Mouse (Mus musculus): Measurements from ENCODE around the gene Brsk1. TPM values are rescaled to one million over a fixed set of nuclear protein-coding genes. Genes with fewer than 3 reads are reported as not detected.

Brsk1 gene
- total RNA-seq, 2 experiments from 2014 or later, result not detected

- no peak for ATAC-seq (replicated peaks; ENCODE audit: low FRiP score, poor library complexity, severe bottlenecking)
Observed at GRCm38 (mm10) chr7:4764946-4765710, 74.7 kb downstream of the Brsk1 start.

Other genes with a start within 250 kb of the Brsk1 start
- 0.77 and 3.6 TPM in 2 replicates for gene Rdh13, start 245.0 kb upstream of the Brsk1 start, total RNA-seq (2015; ENCODE audit: low replicate concordance)
- 2.6 and 3.5 TPM in 2 replicates for gene Rdh13, start 245.0 kb upstream of the Brsk1 start, total RNA-seq (2017; ENCODE audit: low replicate concordance)
- gene Eps8l1, start 229.9 kb upstream of the Brsk1 start, total RNA-seq (2015; ENCODE audit: low replicate concordance), result 17.1 and 19.4 TPM in 2 replicates
- gene Eps8l1, start 229.9 kb upstream of the Brsk1 start, total RNA-seq (2017; ENCODE audit: low replicate concordance), result 36.6 and 47.0 TPM in 2 replicates
- 37.2 and 45.3 TPM in 2 replicates for gene Ppp1r12c, start 188.9 kb upstream of the Brsk1 start, total RNA-seq (2015; ENCODE audit: low replicate concordance)
- 41.3 and 52.0 TPM in 2 replicates for gene Ppp1r12c, start 188.9 kb upstream of the Brsk1 start, total RNA-seq (2017; ENCODE audit: low replicate concordance)
- 1.3 TPM in 1 of 2 replicates, not detected in the other for gene Tnnt1, start 174.2 kb upstream of the Brsk1 start, total RNA-seq (2015; ENCODE audit: low replicate concordance)
- 3.8 and 7.2 TPM in 2 replicates for gene Tnnt1, start 174.2 kb upstream of the Brsk1 start, total RNA-seq (2017; ENCODE audit: low replicate concordance)
- not detected in 2 replicates for gene Tnni3, start 166.4 kb upstream of the Brsk1 start, total RNA-seq (2015; ENCODE audit: low replicate concordance)
- not detected in 2 replicates for gene Tnni3, start 166.4 kb upstream of the Brsk1 start, total RNA-seq (2017; ENCODE audit: low replicate concordance)
- gene Dnaaf3, start 158.2 kb upstream of the Brsk1 start, total RNA-seq (2015; ENCODE audit: low replicate concordance), result 1.2 TPM in 1 of 2 replicates, not detected in the other
- gene Dnaaf3, start 158.2 kb upstream of the Brsk1 start, total RNA-seq (2017; ENCODE audit: low replicate concordance), result 0.28 TPM in 1 of 2 replicates, not detected in the other
- 1.7 TPM in 1 of 2 replicates, not detected in the other for gene Syt5, start 143.1 kb upstream of the Brsk1 start, total RNA-seq (2015; ENCODE audit: low replicate concordance)
- gene Syt5, start 143.1 kb upstream of the Brsk1 start, total RNA-seq (2017; ENCODE audit: low replicate concordance), result not detected in 2 replicates
- 0.96 TPM in 1 of 2 replicates, not detected in the other for gene Ptprh, start 86.6 kb upstream of the Brsk1 start, total RNA-seq (2015; ENCODE audit: low replicate concordance)
- gene Ptprh, start 86.6 kb upstream of the Brsk1 start, total RNA-seq (2017; ENCODE audit: low replicate concordance), result 1.4 and 1.7 TPM in 2 replicates
- 37.3 and 72.3 TPM in 2 replicates for gene Tmem86b, start 59.2 kb upstream of the Brsk1 start, total RNA-seq (2015; ENCODE audit: low replicate concordance)
- gene Tmem86b, start 59.2 kb upstream of the Brsk1 start, total RNA-seq (2017; ENCODE audit: low replicate concordance), result 53.4 and 88.6 TPM in 2 replicates
- 31.6 and 45.3 TPM in 2 replicates for gene Ppp6r1, start 31.6 kb upstream of the Brsk1 start, total RNA-seq (2015; ENCODE audit: low replicate concordance)
- 37.3 and 47.0 TPM in 2 replicates for gene Ppp6r1, start 31.6 kb upstream of the Brsk1 start, total RNA-seq (2017; ENCODE audit: low replicate concordance)
- 5.0 and 8.3 TPM in 2 replicates for gene Hspbp1, start 5.5 kb upstream of the Brsk1 start, total RNA-seq (2015; ENCODE audit: low replicate concordance)
- gene Hspbp1, start 5.5 kb upstream of the Brsk1 start, total RNA-seq (2017; ENCODE audit: low replicate concordance), result 3.1 and 9.1 TPM in 2 replicates
- gene Tmem150b, start 34.6 kb downstream of the Brsk1 start, total RNA-seq (2015; ENCODE audit: low replicate concordance), result 1.7 and 6.7 TPM in 2 replicates
- 2.1 and 2.7 TPM in 2 replicates for gene Tmem150b, start 34.6 kb downstream of the Brsk1 start, total RNA-seq (2017; ENCODE audit: low replicate concordance)
- gene Kmt5c, start 49.5 kb downstream of the Brsk1 start, total RNA-seq (2015; ENCODE audit: low replicate concordance), result 11.3 and 15.9 TPM in 2 replicates
- gene Kmt5c, start 49.5 kb downstream of the Brsk1 start, total RNA-seq (2017; ENCODE audit: low replicate concordance), result 32.0 and 42.2 TPM in 2 replicates
- gene Cox6b2, start 62.5 kb downstream of the Brsk1 start, total RNA-seq (2015; ENCODE audit: low replicate concordance), result 33.2 and 44.4 TPM in 2 replicates
- 18.8 and 22.3 TPM in 2 replicates for gene Cox6b2, start 62.5 kb downstream of the Brsk1 start, total RNA-seq (2017; ENCODE audit: low replicate concordance)
- not detected in 2 replicates for gene Fam71e2, start 80.7 kb downstream of the Brsk1 start, total RNA-seq (2015; ENCODE audit: low replicate concordance)
- not detected in 2 replicates for gene Fam71e2, start 80.7 kb downstream of the Brsk1 start, total RNA-seq (2017; ENCODE audit: low replicate concordance)
- not detected in 2 replicates for gene Il11, start 92.3 kb downstream of the Brsk1 start, total RNA-seq (2015; ENCODE audit: low replicate concordance)
- gene Il11, start 92.3 kb downstream of the Brsk1 start, total RNA-seq (2017; ENCODE audit: low replicate concordance), result not detected in 2 replicates
- not detected in 2 replicates for gene Tmem190, start 92.3 kb downstream of the Brsk1 start, total RNA-seq (2015; ENCODE audit: low replicate concordance)
- gene Tmem190, start 92.3 kb downstream of the Brsk1 start, total RNA-seq (2017; ENCODE audit: low replicate concordance), result not detected in 2 replicates
- 4.0 and 7.5 TPM in 2 replicates for gene Tmem238, start 99.1 kb downstream of the Brsk1 start, total RNA-seq (2015; ENCODE audit: low replicate concordance)
- gene Tmem238, start 99.1 kb downstream of the Brsk1 start, total RNA-seq (2017; ENCODE audit: low replicate concordance), result 0.17 and 1.1 TPM in 2 replicates
- 304 and 336 TPM in 2 replicates for gene Rpl28, start 102.3 kb downstream of the Brsk1 start, total RNA-seq (2015; ENCODE audit: low replicate concordance)
- gene Rpl28, start 102.3 kb downstream of the Brsk1 start, total RNA-seq (2017; ENCODE audit: low replicate concordance), result 65.4 and 203 TPM in 2 replicates
- gene Ube2s, start 122.0 kb downstream of the Brsk1 start, total RNA-seq (2015; ENCODE audit: low replicate concordance), result 167 and 232 TPM in 2 replicates
- gene Ube2s, start 122.0 kb downstream of the Brsk1 start, total RNA-seq (2017; ENCODE audit: low replicate concordance), result 97.4 and 134 TPM in 2 replicates
- not detected in 2 replicates for gene Shisa7, start 154.1 kb downstream of the Brsk1 start, total RNA-seq (2015; ENCODE audit: low replicate concordance)
- not detected in 2 replicates for gene Shisa7, start 154.1 kb downstream of the Brsk1 start, total RNA-seq (2017; ENCODE audit: low replicate concordance)
- 2.3 and 3.3 TPM in 2 replicates for gene Isoc2b, start 179.7 kb downstream of the Brsk1 start, total RNA-seq (2015; ENCODE audit: low replicate concordance)
- gene Isoc2b, start 179.7 kb downstream of the Brsk1 start, total RNA-seq (2017; ENCODE audit: low replicate concordance), result 5.1 and 13.9 TPM in 2 replicates
- gene Isoc2a, start 186.5 kb downstream of the Brsk1 start, total RNA-seq (2015; ENCODE audit: low replicate concordance), result not detected in 2 replicates
- 2.4 and 3.2 TPM in 2 replicates for gene Isoc2a, start 186.5 kb downstream of the Brsk1 start, total RNA-seq (2017; ENCODE audit: low replicate concordance)
- gene Gm36210, start 215.9 kb downstream of the Brsk1 start, total RNA-seq (2015; ENCODE audit: low replicate concordance), result not detected in 2 replicates
- not detected in 2 replicates for gene Gm36210, start 215.9 kb downstream of the Brsk1 start, total RNA-seq (2017; ENCODE audit: low replicate concordance)
- gene Zfp628, start 224.6 kb downstream of the Brsk1 start, total RNA-seq (2015; ENCODE audit: low replicate concordance), result 1.7 and 2.3 TPM in 2 replicates
- gene Zfp628, start 224.6 kb downstream of the Brsk1 start, total RNA-seq (2017; ENCODE audit: low replicate concordance), result 1.5 and 2.0 TPM in 2 replicates
- gene Nat14, start 231.4 kb downstream of the Brsk1 start, total RNA-seq (2015; ENCODE audit: low replicate concordance), result 1.7 TPM in 1 of 2 replicates, not detected in the other
- 2.5 TPM in 1 of 2 replicates, not detected in the other for gene Nat14, start 231.4 kb downstream of the Brsk1 start, total RNA-seq (2017; ENCODE audit: low replicate concordance)
- not detected in 2 replicates for gene Ssc5d, start 235.2 kb downstream of the Brsk1 start, total RNA-seq (2015; ENCODE audit: low replicate concordance)
- 0.28 TPM in 1 of 2 replicates, not detected in the other for gene Ssc5d, start 235.2 kb downstream of the Brsk1 start, total RNA-seq (2017; ENCODE audit: low replicate concordance)

Measured in erythroblast, adult 5-6 weeks (primary cell).